Mouse (Mus musculus): ENCODE measurements around the gene Stk38. TPM values are rescaled to one million over a fixed set of nuclear protein-coding genes. Genes with fewer than 3 reads are reported as not detected.
A peak's percentile ranks its signal among the peaks of the same experiment; 100 is the strongest.

The Stk38 gene
- polyA plus RNA-seq, 1 experiment, result 196 TPM

DNA sequence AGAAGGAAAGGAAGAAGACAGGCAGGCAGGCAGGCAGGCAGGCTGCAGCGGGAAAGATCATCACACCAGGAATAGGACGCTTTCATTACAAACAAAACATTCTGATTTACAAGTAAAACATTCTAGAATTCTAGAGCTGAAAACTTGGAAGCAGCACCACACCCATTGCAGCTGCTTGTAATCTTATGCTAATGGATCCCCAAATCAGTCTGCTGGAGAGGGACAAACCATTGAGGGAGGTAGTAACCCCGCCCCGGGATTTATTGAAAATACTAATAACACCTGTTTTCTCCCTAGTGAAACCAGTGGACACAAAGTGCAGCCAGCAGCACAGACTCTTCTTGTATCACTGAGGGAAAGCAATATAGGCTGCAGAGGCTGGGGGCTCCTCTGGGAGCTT lies 26.7 kb downstream of the Stk38 start:
- DNase-seq, result no peak
- Histone ChIP-seq H3K4me1 (replicated peaks; ENCODE audit: control insufficient read depth, insufficient read depth, low read length) (no peaks in the 10 kb centered on the region), H3K36me3 (ENCODE audit: control insufficient read depth, insufficient read depth, low read length) (peaks cover 86% of the 10 kb centered on the region), H3K4me3 (ENCODE audit: control insufficient read depth, insufficient read depth, low read length) (no peak overlapping the region), H3K27ac (ENCODE audit: control insufficient read depth, insufficient read depth, low read length) (no peak overlapping the region), H3K27me3 (ENCODE audit: control insufficient read depth, insufficient read depth, low read length) (no peaks in the 10 kb centered on the region)
- 96% methylated on average over 4 of the region's 4 CpGs for WGBS
- TF ChIP-seq CTCF (IDR thresholded peaks at IDR 0.05; ENCODE audit: borderline replicate concordance, control insufficient read depth, extremely low read depth, insufficient read depth, low read length, poor library complexity), result no peak
- no peak for TF ChIP-seq POLR2A (IDR thresholded peaks at IDR 0.05; ENCODE audit: control insufficient read depth, extremely low read depth, insufficient read depth, low read length, poor library complexity)

DNA sequence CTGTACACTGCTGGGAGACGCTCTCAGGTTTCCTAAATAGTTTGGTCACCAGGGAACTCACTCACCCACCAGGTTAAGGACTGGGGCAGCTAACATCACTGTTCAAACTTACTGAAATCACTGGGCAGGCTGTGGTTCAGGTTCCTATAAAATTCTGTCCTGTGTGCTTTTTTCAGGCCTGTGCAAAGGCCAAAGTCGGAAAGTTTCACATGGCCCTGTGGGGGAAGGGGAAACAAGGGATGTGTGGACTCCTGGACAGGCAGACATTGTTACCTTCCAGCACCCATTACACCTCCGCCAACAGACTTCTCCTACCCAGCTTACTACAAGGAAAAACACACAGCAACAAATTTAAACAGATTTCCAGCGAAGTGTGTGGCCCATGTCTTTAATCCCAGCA lies 28.7 kb downstream of the Stk38 start:
- Histone ChIP-seq H3K4me1 (replicated peaks; ENCODE audit: control insufficient read depth, insufficient read depth, low read length) (no peaks in the 10 kb centered on the region), H3K27ac (ENCODE audit: control insufficient read depth, insufficient read depth, low read length) (no peak overlapping the region), H3K27me3 (ENCODE audit: control insufficient read depth, insufficient read depth, low read length) (no peaks in the 10 kb centered on the region), H3K4me3 (ENCODE audit: control insufficient read depth, insufficient read depth, low read length) (no peak overlapping the region), H3K36me3 (ENCODE audit: control insufficient read depth, insufficient read depth, low read length) (peaks cover 90% of the 10 kb centered on the region)
- 97% methylated on average over 4 of the region's 4 CpGs for WGBS
- no peak for TF ChIP-seq POLR2A (IDR thresholded peaks at IDR 0.05; ENCODE audit: control insufficient read depth, extremely low read depth, insufficient read depth, low read length, poor library complexity)
- no peak for TF ChIP-seq CTCF (IDR thresholded peaks at IDR 0.05; ENCODE audit: borderline replicate concordance, control insufficient read depth, extremely low read depth, insufficient read depth, low read length, poor library complexity)
- DNase-seq, result no peak

DNA sequence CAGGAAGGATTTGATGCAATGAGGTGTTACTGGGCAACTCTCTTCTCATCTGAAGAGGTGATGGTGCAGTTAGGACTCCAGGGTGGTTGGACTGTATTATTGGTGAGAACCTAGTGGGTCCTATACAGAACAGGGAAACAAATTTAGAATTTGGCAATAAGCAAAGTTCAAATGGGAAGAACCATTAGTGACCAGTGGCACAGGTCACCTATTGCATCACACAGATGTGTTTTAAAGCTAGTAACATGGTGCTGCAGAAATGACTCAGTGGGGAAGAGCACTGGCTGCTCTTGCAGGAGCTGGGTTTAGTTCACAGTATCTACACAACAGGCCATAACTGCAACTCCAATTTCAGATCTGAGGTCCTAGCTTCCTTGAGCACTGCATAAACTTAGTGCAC lies 37.7 kb downstream of the Stk38 start:
- H3K36me3 ChIP-seq (ENCODE audit: control insufficient read depth, insufficient read depth, low read length), result peaks cover 77% of the 10 kb centered on the region
- TF ChIP-seq CTCF (IDR thresholded peaks at IDR 0.05; ENCODE audit: borderline replicate concordance, control insufficient read depth, extremely low read depth, insufficient read depth, low read length, poor library complexity) (no peak), POLR2A (IDR thresholded peaks at IDR 0.05; ENCODE audit: control insufficient read depth, extremely low read depth, insufficient read depth, low read length, poor library complexity) (no peak)
- no peak overlapping the region for H3K4me3 ChIP-seq (ENCODE audit: control insufficient read depth, insufficient read depth, low read length)
- H3K27ac ChIP-seq (ENCODE audit: control insufficient read depth, insufficient read depth, low read length), result no peak overlapping the region
- DNase-seq, result no peak
- H3K4me1 ChIP-seq (replicated peaks; ENCODE audit: control insufficient read depth, insufficient read depth, low read length), result peaks cover 13% of the 10 kb centered on the region
- no peaks in the 10 kb centered on the region for H3K27me3 ChIP-seq (ENCODE audit: control insufficient read depth, insufficient read depth, low read length)

DNA sequence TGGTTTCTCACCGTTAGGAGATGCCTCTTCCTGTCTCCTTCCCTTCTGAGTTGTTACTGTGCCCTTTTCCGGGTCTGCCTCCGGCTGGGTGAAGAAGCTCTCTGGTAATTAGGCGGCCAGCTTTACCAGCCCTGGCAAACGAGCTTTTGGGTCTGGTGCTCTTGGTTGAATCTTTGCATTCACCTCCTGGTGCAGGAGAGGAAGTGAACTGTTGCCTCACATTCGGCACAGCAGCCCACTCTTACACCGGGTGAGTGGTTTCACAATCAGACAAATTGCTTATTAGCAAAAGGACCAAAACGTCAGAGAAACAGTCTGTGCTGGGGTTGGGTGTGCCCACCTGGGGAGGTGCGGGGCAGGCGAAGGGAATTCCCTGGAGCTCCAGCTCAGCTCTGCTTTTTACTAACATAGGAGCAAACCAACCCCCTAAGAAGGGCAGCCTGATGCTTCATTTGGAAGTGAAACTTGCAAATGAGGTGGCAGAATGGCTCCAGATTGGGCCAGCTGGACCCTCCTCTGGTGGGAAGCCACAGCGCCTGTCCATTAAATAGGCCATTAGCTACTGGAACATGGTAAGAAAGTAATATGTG lies 40.7 kb downstream of the Stk38 start:
- DNase-seq, result peak; percentile 12
- H3K36me3 ChIP-seq (ENCODE audit: control insufficient read depth, insufficient read depth, low read length), result peaks cover 75% of the 10 kb centered on the region
- peak overlapping the region; percentile 22; the same call in 1 of the 2 replicates for H3K27ac ChIP-seq (ENCODE audit: control insufficient read depth, insufficient read depth, low read length)
- peaks cover 13% of the 10 kb centered on the region for H3K4me1 ChIP-seq (replicated peaks; ENCODE audit: control insufficient read depth, insufficient read depth, low read length)
- H3K27me3 ChIP-seq (ENCODE audit: control insufficient read depth, insufficient read depth, low read length), result no peaks in the 10 kb centered on the region
- no peak overlapping the region for H3K4me3 ChIP-seq (ENCODE audit: control insufficient read depth, insufficient read depth, low read length)
- TF ChIP-seq POLR2A (IDR thresholded peaks at IDR 0.05; ENCODE audit: control insufficient read depth, extremely low read depth, insufficient read depth, low read length, poor library complexity), result no peak
- no peak for TF ChIP-seq CTCF (IDR thresholded peaks at IDR 0.05; ENCODE audit: borderline replicate concordance, control insufficient read depth, extremely low read depth, insufficient read depth, low read length, poor library complexity)
- 12% methylated on average over 11 of the region's 11 CpGs for WGBS

DNA sequence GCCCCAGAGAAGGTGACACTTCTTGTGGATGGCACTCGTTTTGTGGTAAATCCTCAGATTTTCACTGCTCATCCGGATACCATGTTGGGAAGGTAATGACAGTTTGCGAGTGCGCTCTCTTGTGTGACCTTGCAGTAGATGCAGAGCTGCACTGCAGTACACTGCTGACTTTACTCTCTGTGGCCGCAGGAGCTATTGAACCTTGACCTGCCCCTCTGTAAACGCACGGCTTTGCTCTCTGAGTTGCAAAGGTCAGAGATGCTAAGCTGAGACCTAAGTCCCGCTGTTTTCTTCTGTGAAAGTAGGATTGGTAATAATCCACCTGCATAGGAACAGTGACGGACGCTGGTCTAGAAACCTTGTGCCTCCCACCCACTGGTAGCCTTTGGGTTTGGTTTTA lies 46.2 kb downstream of the Stk38 start:
- Histone ChIP-seq H3K36me3 (ENCODE audit: control insufficient read depth, insufficient read depth, low read length) (peaks cover 42% of the 10 kb centered on the region), H3K27ac (ENCODE audit: control insufficient read depth, insufficient read depth, low read length) (no peak overlapping the region)
- 97% methylated on average over 10 of the region's 10 CpGs for WGBS

DNA sequence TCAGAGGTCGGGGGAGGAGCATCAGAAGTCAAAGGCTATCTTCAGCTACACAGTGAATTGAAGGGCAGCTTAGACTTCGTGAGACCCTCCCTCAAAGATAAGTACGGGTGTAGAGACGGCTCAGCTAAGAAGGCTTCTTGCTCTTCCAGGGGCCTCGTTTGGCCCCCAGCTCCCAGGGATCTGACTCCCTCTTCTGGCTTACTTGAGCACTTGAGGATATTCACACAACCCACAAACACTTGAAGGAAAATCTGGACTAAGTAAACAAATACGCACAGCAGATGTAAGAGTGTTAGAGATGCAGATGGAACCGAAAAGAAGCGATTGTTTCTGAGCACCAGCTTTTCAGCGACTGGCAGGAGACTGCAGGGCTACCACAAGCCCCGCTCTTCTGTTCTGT lies 47.2 kb downstream of the Stk38 start:
- Histone ChIP-seq H3K27me3 (ENCODE audit: control insufficient read depth, insufficient read depth, low read length) (no peaks in the 10 kb centered on the region), H3K4me1 (replicated peaks; ENCODE audit: control insufficient read depth, insufficient read depth, low read length) (no peaks in the 10 kb centered on the region), H3K27ac (ENCODE audit: control insufficient read depth, insufficient read depth, low read length) (no peak overlapping the region), H3K4me3 (ENCODE audit: control insufficient read depth, insufficient read depth, low read length) (no peak overlapping the region), H3K36me3 (ENCODE audit: control insufficient read depth, insufficient read depth, low read length) (peaks cover 36% of the 10 kb centered on the region)
- TF ChIP-seq POLR2A (IDR thresholded peaks at IDR 0.05; ENCODE audit: control insufficient read depth, extremely low read depth, insufficient read depth, low read length, poor library complexity) (no peak), CTCF (IDR thresholded peaks at IDR 0.05; ENCODE audit: borderline replicate concordance, control insufficient read depth, extremely low read depth, insufficient read depth, low read length, poor library complexity) (no peak)
- 90% methylated on average over 10 of the region's 10 CpGs for WGBS
- DNase-seq, result no peak

More for the DNA sequence above, 46.2 kb downstream of the Stk38 start:
- H3K4me3 ChIP-seq (ENCODE audit: control insufficient read depth, insufficient read depth, low read length), result no peak overlapping the region
- H3K27me3 ChIP-seq (ENCODE audit: control insufficient read depth, insufficient read depth, low read length), result no peaks in the 10 kb centered on the region
- DNase-seq, result no peak
- TF ChIP-seq CTCF (IDR thresholded peaks at IDR 0.05; ENCODE audit: borderline replicate concordance, control insufficient read depth, extremely low read depth, insufficient read depth, low read length, poor library complexity) (no peak), POLR2A (IDR thresholded peaks at IDR 0.05; ENCODE audit: control insufficient read depth, extremely low read depth, insufficient read depth, low read length, poor library complexity) (no peak)
- H3K4me1 ChIP-seq (replicated peaks; ENCODE audit: control insufficient read depth, insufficient read depth, low read length), result peaks cover 3% of the 10 kb centered on the region

DNA sequence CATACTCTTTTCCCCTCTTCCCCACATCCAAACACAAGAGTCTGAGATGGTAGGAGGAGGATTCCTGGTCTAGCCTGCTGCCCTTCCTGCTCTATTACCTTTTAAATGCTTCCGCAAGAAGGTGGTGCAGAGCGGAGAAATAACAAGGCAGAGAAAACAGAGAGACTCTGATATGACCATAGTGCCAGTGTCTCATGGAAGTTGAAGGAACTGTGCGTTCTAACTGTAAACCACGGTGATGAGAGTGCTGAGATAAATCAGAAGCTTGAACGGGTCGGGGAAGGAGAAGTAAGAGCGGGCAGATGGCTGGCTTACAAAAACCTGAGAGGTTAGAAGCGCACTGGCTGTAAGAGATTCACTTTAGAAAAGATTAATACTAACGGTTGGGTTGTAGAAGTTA lies 53.4 kb downstream of the Stk38 start:
- no peak for DNase-seq
- Histone ChIP-seq H3K27ac (ENCODE audit: control insufficient read depth, insufficient read depth, low read length) (no peak overlapping the region), H3K4me1 (replicated peaks; ENCODE audit: control insufficient read depth, insufficient read depth, low read length) (peaks cover 19% of the 10 kb centered on the region), H3K4me3 (ENCODE audit: control insufficient read depth, insufficient read depth, low read length) (no peak overlapping the region), H3K36me3 (ENCODE audit: control insufficient read depth, insufficient read depth, low read length) (no peaks in the 10 kb centered on the region), H3K27me3 (ENCODE audit: control insufficient read depth, insufficient read depth, low read length) (no peaks in the 10 kb centered on the region)
- TF ChIP-seq CTCF (IDR thresholded peaks at IDR 0.05; ENCODE audit: borderline replicate concordance, control insufficient read depth, extremely low read depth, insufficient read depth, low read length, poor library complexity) (no peak), POLR2A (IDR thresholded peaks at IDR 0.05; ENCODE audit: control insufficient read depth, extremely low read depth, insufficient read depth, low read length, poor library complexity) (no peak)
- whole genome bisulfite sequencing, result 54% methylated on average over 9 of the region's 9 CpGs

All from thymus, adult 2 months (tissue).